Mouse (Mus musculus) bone marrow, adult 2 months (tissue): ENCODE measurements around the gene Ssh3.

Source experiments
- CTCF ChIP-seq: fragments of 200-500 bp; IDR thresholded peaks from 2 replicates; pipeline ENCODE4 v1.5.1; 2011; ENCODE audit warnings: low read length, control low read depth; ENCODE audit not compliant: control insufficient read depth, insufficient read depth
- POLR2A ChIP-seq: fragments of 200-500 bp; IDR thresholded peaks from 2 replicates; pipeline ENCODE4 v1.6.1; 2011; ENCODE audit warnings: low read depth, mild to moderate bottlenecking, control low read depth, low read length, borderline replicate concordance; ENCODE audit not compliant: control insufficient read depth

DNA sequence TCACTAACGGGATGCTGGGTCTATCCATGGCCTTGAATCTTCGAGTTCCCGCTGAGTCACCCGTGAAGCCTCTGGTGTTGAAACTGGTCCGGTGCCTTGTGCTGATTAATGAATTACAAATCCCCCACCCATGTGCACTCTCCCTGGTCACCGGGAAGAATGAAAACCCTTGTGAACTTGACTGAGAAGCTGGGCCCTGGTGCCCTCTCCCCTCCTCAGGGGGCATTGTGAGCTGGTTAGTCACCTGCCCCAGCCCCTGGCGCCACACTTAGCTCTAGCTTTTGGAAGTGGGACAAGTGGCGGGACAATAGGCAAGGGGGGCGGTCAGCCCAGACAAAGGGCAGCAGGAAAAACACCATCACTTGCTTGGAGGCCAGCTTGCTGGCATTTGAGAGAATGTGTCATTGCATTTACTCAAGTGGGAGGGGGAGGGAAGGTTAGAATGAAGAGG is 55.4 kb downstream of the Ssh3 start:
- no peak for TF ChIP-seq CTCF
- TF ChIP-seq POLR2A = no peak
